Mouse (Mus musculus) erythroblast, embryonic 14.5 days (primary cell): ENCODE measurements around the gene Nmt2.

Experiments used
- GATA1 ChIP-seq: IDR thresholded peaks from 2 replicates; pipeline ENCODE4 v1.6.1; 2012; ENCODE audit warnings: low read length, inconsistent platforms, mixed read lengths
- TAL1 ChIP-seq: IDR thresholded peaks from 3 replicates; pipeline ENCODE4 v1.6.1; 2012; ENCODE audit warnings: low read length, inconsistent platforms, mixed read lengths

- TF ChIP-seq GATA1 (no peak), TAL1 (no peak)
Observed at GRCm38 (mm10) chr2:3323132-3323531, 39.1 kb downstream of the Nmt2 start.
